Mouse (Mus musculus): Measurements from ENCODE around the gene Olfr685.

DNA sequence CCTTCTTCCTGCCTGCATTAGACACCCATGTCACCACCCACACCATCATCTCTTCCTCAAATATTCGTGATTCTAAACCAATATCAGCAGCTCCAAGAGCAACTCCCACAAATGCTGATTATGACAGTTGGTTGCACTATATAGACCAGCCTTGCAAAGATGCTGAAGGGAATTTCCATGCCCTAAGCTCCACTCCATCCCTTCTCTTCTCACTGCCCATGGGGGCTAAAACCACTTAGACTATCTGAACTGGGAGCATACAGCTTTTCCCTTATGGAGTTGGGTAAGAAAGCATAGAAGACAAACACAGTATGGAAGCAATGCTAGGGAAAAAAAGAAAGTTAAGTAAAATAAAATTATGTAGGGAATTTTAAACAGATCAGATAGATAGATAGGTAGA lies 38.9 kb downstream of the Olfr685 start, which contains the start of gene Olfr683:
- TF ChIP-seq CTCF (IDR thresholded peaks at IDR 0.05) (no peak), EP300 (IDR thresholded peaks at IDR 0.05) (no peak)
